Mouse (Mus musculus): ENCODE results near the gene Ctdsp2. TPM values are rescaled to one million over a fixed set of nuclear protein-coding genes. Genes with fewer than 3 reads are reported as not detected.
A peak's percentile ranks its signal among the peaks of the same experiment; 100 is the strongest.

Ctdsp2 gene
- polyA plus RNA-seq, 1 experiment from 2014 or later = 43.1 TPM

GRCm38 (mm10) chr10:127033301-127033741 lies 54.8 kb downstream of the Ctdsp2 start:
- Histone ChIP-seq H3K27me3 (replicated peaks; ENCODE audit: control insufficient read depth, insufficient read depth, low read length) (no peaks in the 10 kb centered on the region), H3K4me2 (replicated peaks; ENCODE audit: low read depth) (no peak overlapping the region), H3K9me3 (ENCODE audit: control insufficient read depth) (no peaks in the 10 kb centered on the region), H3K36me3 (ENCODE audit: control insufficient read depth, insufficient read depth) (0 out of 2 replicates have a peak, but pooled peaks cover 4% of the 10 kb centered on the region), H3K9ac (ENCODE audit: low read depth, low read length) (no peak overlapping the region), H3K4me1 (replicated peaks; ENCODE audit: control insufficient read depth, insufficient read depth, low read length) (no peaks in the 10 kb centered on the region), H3K4me3 (ENCODE audit: low read depth, low read length) (no peak overlapping the region), H3K27ac (ENCODE audit: low read depth, low read length) (no peak overlapping the region)
- WGBS = 83% methylated on average over 7 of the region's 8 CpGs
- ATAC-seq = no peak
- TF ChIP-seq CTCF (IDR thresholded peaks at IDR 0.05; ENCODE audit: low read depth) = no peak

- WGBS = 78% methylated on average over 12 of the region's 12 CpGs
- no peaks in the 10 kb centered on the region for H3K36me3 ChIP-seq (ENCODE audit: control insufficient read depth, insufficient read depth)
- H3K4me2 ChIP-seq (replicated peaks; ENCODE audit: low read depth) = no peak overlapping the region
- H3K4me3 ChIP-seq (ENCODE audit: low read depth, low read length) = no peak overlapping the region
- no peak for TF ChIP-seq CTCF (IDR thresholded peaks at IDR 0.05; ENCODE audit: low read depth)
- H3K9me3 ChIP-seq (ENCODE audit: control insufficient read depth) = no peaks in the 10 kb centered on the region
- no peak overlapping the region for H3K9ac ChIP-seq (ENCODE audit: low read depth, low read length)
- H3K27me3 ChIP-seq (replicated peaks; ENCODE audit: control insufficient read depth, insufficient read depth, low read length) = no peaks in the 10 kb centered on the region
- no peak for ATAC-seq
- H3K4me1 ChIP-seq (replicated peaks; ENCODE audit: control insufficient read depth, insufficient read depth, low read length) = no peaks in the 10 kb centered on the region; the same call in 1 of the 2 replicates
- no peak overlapping the region for H3K27ac ChIP-seq (ENCODE audit: low read depth, low read length)
Observed at GRCm38 (mm10) chr10:127036273-127036672, 57.8 kb downstream of the Ctdsp2 start.

DNA sequence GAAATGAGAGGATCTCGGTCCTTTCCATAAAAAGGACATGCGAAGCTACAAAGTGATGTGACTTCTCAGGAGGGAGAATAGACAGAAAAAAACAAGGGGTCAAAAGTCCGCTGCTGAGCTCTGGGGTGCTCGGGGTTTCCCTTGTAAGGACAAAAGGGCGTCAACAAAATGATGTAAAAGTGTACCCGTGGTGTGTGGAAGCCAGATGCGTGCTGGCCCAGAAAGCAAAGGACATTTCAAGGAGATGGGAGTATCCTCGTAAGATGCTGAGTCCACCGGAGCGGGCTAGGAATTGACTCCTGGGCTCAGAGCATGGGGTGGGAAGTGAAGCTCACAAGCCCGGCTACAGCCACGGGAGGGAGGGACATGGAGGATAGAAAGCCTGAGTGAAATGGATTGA lies 59.1 kb downstream of the Ctdsp2 start:
- no peak overlapping the region for H3K9ac ChIP-seq (ENCODE audit: low read depth, low read length)
- H3K36me3 ChIP-seq (ENCODE audit: control insufficient read depth, insufficient read depth) = no peaks in the 10 kb centered on the region
- TF ChIP-seq CTCF (IDR thresholded peaks at IDR 0.05; ENCODE audit: low read depth) = no peak
- ATAC-seq = no peak
- no peaks in the 10 kb centered on the region for H3K27me3 ChIP-seq (replicated peaks; ENCODE audit: control insufficient read depth, insufficient read depth, low read length)
- no peaks in the 10 kb centered on the region for H3K9me3 ChIP-seq (ENCODE audit: control insufficient read depth)
- WGBS = 71% methylated on average over 12 of the region's 12 CpGs
- H3K4me1 ChIP-seq (replicated peaks; ENCODE audit: control insufficient read depth, insufficient read depth, low read length) = no peaks in the 10 kb centered on the region; the same call in 1 of the 2 replicates
- no peak overlapping the region for H3K4me2 ChIP-seq (replicated peaks; ENCODE audit: low read depth)
- no peak overlapping the region for H3K27ac ChIP-seq (ENCODE audit: low read depth, low read length)
- H3K4me3 ChIP-seq (ENCODE audit: low read depth, low read length) = no peak overlapping the region

- peak overlapping the region; percentile 54 for H3K9ac ChIP-seq (ENCODE audit: low read depth, low read length)
- peaks cover 10% of the 10 kb centered on the region for H3K36me3 ChIP-seq (ENCODE audit: control insufficient read depth, insufficient read depth)
- 1% methylated on average over 20 of the region's 20 CpGs for WGBS
- TF ChIP-seq CTCF (IDR thresholded peaks at IDR 0.05; ENCODE audit: low read depth) = no peak
- H3K4me2 ChIP-seq (replicated peaks; ENCODE audit: low read depth) = peak overlapping the region; percentile 99
- H3K4me3 ChIP-seq (ENCODE audit: low read depth, low read length) = peak overlapping the region; percentile 93
- ATAC-seq = no peak
- H3K27me3 ChIP-seq (replicated peaks; ENCODE audit: control insufficient read depth, insufficient read depth, low read length) = no peaks in the 10 kb centered on the region
- H3K27ac ChIP-seq (ENCODE audit: low read depth, low read length) = no peak overlapping the region
- H3K4me1 ChIP-seq (replicated peaks; ENCODE audit: control insufficient read depth, insufficient read depth, low read length) = no peaks in the 10 kb centered on the region; the same call in 1 of the 2 replicates
- H3K9me3 ChIP-seq (ENCODE audit: control insufficient read depth) = no peaks in the 10 kb centered on the region
Observed at GRCm38 (mm10) chr10:127040569-127041214, 62.2 kb downstream of the Ctdsp2 start.

GRCm38 (mm10) chr10:127041274-127041766 lies 62.8 kb downstream of the Ctdsp2 start, which contains the start of the genes Mettl1 and Eef1akmt3:
TSS of gene Mettl1 (plus strand) at chr10:127041414.
TSS of gene Eef1akmt3 (minus strand) at chr10:127041513.
- no peaks in the 10 kb centered on the region; the same call in 1 of the 2 replicates for H3K4me1 ChIP-seq (replicated peaks; ENCODE audit: control insufficient read depth, insufficient read depth, low read length)
- no peaks in the 10 kb centered on the region for H3K9me3 ChIP-seq (ENCODE audit: control insufficient read depth)
- peak within 1 kb of the TSS; percentile 54 for H3K9ac ChIP-seq (ENCODE audit: low read depth, low read length)
- TF ChIP-seq CTCF (IDR thresholded peaks at IDR 0.05; ENCODE audit: low read depth) = no peak
- peak; percentile 41 for ATAC-seq
- no peaks in the 10 kb centered on the region for H3K27me3 ChIP-seq (replicated peaks; ENCODE audit: control insufficient read depth, insufficient read depth, low read length)
- peak within 1 kb of the TSS; percentile 99 for H3K4me2 ChIP-seq (replicated peaks; ENCODE audit: low read depth)
- WGBS = under 1% methylated on average over 28 of the region's 28 CpGs
- peak within 1 kb of the TSS; percentile 93 for H3K4me3 ChIP-seq (ENCODE audit: low read depth, low read length)
- no peak within 1 kb of the TSS for H3K27ac ChIP-seq (ENCODE audit: low read depth, low read length)
- H3K36me3 ChIP-seq (ENCODE audit: control insufficient read depth, insufficient read depth) = peaks cover 10% of the 10 kb centered on the region

DNA sequence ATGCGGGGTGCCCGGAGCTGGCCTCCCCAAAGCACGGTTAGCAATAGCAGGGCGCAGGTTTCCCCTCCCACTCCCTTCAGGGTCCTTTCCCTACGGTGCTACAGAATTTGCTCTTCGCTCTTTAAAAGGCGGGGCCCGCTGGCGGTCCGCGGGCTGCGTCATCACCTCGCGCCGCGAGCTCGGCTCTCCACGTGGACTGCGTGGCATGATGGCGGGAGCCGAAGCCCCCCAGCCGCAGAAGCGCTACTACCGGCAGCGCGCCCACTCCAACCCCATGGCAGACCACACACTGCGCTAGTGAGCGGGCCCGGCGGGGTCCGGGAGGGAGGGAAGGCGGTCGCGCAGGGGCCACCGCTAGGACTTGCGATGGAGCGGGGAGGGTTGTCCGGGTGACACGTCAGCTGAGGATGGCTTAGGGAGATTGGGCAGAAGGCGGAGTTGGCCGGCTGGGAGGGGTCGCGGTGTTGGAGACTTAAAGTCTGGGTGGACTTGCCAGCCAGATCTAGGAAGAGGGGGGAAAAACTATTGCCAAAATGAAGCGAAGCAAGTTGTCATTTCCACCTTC lies 63.3 kb downstream of the Ctdsp2 start:
- Histone ChIP-seq H3K4me1 (replicated peaks; ENCODE audit: control insufficient read depth, insufficient read depth, low read length) (no peaks in the 10 kb centered on the region; the same call in 1 of the 2 replicates), H3K9ac (ENCODE audit: low read depth, low read length) (peak overlapping the region; percentile 54), H3K27ac (ENCODE audit: low read depth, low read length) (no peak overlapping the region), H3K9me3 (ENCODE audit: control insufficient read depth) (no peaks in the 10 kb centered on the region), H3K4me3 (ENCODE audit: low read depth, low read length) (peak overlapping the region; percentile 93), H3K36me3 (ENCODE audit: control insufficient read depth, insufficient read depth) (peaks cover 10% of the 10 kb centered on the region), H3K4me2 (replicated peaks; ENCODE audit: low read depth) (peak overlapping the region; percentile 99), H3K27me3 (replicated peaks; ENCODE audit: control insufficient read depth, insufficient read depth, low read length) (no peaks in the 10 kb centered on the region)
- no peak for TF ChIP-seq CTCF (IDR thresholded peaks at IDR 0.05; ENCODE audit: low read depth)
- ATAC-seq = peak; percentile 82
- WGBS = under 1% methylated on average over 44 of the region's 44 CpGs

Measured in intestine, postnatal 0 days (tissue).